Mouse (Mus musculus) CH12F3 (cell line): Measurements from ENCODE around the gene Olfr1357.
"Not testable (repeated sequence)": the region's sequence is repeated elsewhere in the genome, so short reads cannot be mapped to it uniquely, and the experiment has no call there.

ENCODE experiments used
- in situ Hi-C: fragments of 300-500 bp; cut with MboI; formaldehyde crosslinking; loops from 2 replicates; pipeline ENCODE4 v1.14.3; 2020; ENCODE audit warnings: low sequenced_read_pairs

Gene Olfr1357

GRCm38 (mm10) chr10:78617974-78618373 is at the start of gene Olfr1357:
TSS of gene Olfr1357 (minus strand) at chr10:78618074.
- in situ Hi-C loops: no loop called here

GRCm38 (mm10) chr10:78666696-78667095 is 48.8 kb upstream of the Olfr1357 start:
- in situ Hi-C loops: not testable (repeated sequence)

GRCm38 (mm10) chr10:78664546-78664945 is 46.7 kb upstream of the Olfr1357 start:
- in situ Hi-C loops: no loop called here

DNA sequence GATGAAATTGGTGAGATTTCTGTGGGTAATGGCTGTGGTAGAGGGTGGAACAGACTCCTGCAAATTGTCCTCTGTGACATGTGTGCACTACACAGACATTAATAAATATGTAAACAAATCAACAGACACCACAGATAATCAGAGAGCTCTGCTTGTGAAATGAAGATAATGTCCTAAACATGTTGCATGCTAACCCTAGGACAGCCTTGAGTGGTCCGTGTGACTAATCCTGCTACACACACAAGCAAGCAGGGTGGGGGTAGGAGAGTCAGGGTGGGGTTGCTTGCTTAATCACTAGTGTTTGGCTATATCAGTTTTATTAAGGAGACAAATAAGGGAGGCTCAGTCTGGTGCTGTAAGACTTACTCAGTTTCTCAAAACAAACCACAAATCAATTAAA is 43.3 kb upstream of the Olfr1357 start:
- in situ Hi-C loops: no loop called here

GRCm38 (mm10) chr10:78632311-78632710 is 14.4 kb upstream of the Olfr1357 start:
- in situ Hi-C loops: no loop called here

DNA sequence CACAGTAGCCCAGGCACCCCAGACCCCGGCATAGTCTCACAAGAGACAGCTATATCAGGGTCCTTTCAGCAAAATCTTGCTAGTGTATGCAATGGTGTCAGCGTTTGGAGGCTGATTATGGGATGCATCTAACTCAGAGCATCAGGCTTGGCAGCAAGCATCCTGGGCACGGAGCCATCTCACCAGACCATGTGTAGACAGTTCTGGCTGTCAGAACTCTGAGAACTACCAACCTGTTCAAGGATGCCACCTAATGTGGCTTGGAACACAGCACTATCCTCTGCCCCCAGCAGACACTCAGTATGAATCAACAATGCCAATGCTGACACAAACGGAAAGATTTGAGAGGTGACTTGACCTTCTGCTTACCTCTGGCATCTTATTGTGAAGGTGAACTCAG is 12.3 kb upstream of the Olfr1357 start:
- in situ Hi-C loops: no loop called here

DNA sequence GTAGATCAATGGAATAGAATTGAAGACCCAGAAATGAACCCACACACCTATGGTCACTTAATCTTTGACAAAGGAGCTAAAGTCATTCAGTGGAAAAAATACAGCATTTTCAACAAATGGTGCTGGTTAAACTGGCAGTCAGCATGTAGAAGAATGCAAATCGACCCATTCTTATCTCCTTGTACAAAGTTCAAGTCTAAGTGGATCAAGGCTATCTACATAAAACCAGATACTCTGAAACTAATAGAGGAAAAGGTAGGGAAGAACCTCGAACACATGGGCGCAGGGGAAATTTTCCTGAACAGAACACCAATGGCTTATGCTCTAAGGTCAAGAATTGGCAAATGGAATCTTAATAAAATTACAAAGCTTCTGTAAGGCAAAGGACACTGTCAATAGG is 5.3 kb upstream of the Olfr1357 start:
- in situ Hi-C loops: not testable (repeated sequence)

GRCm38 (mm10) chr10:78607602-78608001 is 10.3 kb downstream of the Olfr1357 start:
- in situ Hi-C loops: no loop called here

GRCm38 (mm10) chr10:78605080-78605479 is 12.8 kb downstream of the Olfr1357 start:
- in situ Hi-C loops: no loop called here

DNA sequence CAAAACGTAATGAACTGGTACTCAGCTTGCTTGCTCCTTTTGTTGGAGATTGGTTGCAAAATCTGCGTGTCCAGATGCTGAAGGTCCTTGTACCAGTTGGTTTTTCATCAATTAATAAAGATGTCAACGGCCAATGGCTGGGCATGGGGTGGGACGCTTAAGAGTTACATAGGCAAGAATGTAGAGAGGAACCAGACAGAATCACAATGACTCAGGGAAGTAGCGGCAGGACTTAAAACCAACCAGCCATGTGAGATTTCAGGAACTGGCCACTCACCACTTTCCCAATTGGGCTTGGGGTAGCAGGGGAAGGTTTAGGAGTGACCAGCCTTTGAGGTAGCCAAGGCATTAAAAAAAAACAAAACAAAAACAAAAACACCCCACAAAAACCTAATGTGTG is 18.0 kb downstream of the Olfr1357 start:
- in situ Hi-C loops: no loop called here

DNA sequence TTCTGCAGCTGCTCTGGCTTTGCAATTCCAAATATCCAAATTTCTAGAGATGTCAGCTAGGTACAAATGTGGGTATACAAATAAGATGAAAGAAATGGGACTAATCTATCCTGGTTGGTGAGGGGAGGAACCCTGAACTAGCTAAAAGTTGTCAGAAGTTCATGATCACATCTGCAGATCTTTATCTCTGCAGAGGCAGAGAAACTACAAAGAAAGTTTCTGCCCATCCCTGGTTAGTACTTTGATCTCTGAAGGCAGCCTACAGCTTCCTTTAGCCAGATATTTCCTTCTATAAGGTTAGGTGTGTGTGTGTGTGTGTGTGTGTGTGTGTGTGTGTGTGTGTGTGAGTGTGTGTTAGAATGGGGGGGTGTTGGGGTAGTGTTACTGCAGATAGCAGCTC is 23.3 kb downstream of the Olfr1357 start:
- in situ Hi-C loops: no loop called here

DNA sequence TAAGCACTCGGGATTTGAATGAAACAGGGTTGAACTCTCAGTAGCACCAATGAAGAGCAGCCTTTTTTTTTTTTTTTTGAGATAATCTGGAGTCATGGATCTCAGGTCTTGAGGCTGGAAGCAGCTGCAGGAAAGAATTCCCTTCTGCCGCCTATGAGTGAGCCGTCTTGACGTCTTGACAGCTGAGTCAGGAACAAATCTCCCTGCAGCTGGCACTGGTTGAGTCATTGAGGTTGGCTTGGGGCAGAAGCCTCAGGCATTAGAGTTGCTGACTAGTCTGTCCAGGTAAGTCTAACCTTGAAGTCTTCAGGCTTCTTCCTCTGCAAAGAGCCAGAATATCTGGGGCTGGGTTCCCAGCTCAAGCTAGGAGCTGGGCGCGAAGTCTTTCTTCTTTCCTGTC is 23.7 kb downstream of the Olfr1357 start:
- in situ Hi-C loops: no loop called here

DNA sequence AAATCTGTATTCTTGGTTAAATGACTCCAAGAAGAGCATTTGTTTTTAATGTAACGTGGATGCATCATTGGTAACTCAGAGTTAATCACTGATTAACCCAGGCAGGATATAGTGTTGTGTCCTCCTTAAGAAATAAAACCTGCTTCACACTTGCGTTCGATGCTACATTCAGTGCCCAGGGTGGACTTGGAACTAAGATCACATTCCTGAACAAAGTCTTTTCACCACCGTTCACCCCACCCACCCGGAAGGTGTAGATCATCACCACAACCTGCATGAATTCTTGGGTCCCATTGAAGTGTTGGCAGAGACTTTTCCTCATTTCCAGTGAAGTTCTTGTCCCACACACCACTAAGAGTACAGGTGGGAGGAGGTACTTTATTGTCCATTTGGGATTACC is 24.1 kb downstream of the Olfr1357 start:
- in situ Hi-C loops: no loop called here

GRCm38 (mm10) chr10:78592856-78593379 is 25.0 kb downstream of the Olfr1357 start:
- in situ Hi-C loops: no loop called here

GRCm38 (mm10) chr10:78591406-78592328 is 26.2 kb downstream of the Olfr1357 start, which contains the start of gene Syde1:
TSS of gene Syde1 (minus strand) at chr10:78591964.
- in situ Hi-C loops: no loop called here

- in situ Hi-C loops: no loop called here
Observed at GRCm38 (mm10) chr10:78590744-78591143, 27.1 kb downstream of the Olfr1357 start.

DNA sequence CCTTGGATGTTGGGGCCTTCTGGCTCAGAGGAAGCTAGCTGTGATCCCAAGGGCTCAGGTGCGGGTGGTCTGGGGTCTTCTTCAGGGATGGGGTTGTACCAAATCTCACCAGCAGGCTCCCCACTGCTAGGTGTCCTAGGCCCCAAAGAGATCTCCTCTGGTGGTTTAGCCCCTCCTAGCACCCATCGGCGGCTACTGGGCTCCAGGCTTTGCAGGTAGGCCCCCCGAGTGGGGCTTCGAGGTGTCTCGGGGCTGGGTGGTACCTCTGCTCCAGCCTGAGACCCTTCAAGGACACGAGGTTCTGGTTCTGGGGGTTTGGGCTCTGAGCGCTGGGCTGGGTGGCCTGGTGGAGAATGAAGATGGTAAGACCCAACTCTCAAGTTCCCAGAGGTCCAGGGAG is 28.0 kb downstream of the Olfr1357 start:
- in situ Hi-C loops: no loop called here

DNA sequence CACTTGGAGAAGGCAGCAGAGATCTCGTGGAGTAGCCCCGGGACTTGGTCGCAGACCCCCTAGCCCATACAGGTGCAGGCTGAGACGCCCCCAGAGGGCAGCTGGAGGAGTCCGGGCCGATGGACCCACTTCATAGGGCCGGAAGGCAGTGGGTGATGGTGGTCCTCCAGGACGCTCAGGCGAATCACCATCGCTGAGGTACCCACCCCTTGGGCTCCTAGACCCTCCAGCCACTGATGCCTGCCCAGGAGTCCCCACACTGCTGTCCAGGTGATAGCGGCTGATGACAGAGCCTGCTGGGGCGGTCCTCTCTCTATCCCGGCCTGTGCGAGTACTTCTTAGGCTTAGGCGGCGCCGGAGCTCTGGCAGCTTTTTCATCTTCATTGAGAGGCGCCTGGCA is 28.6 kb downstream of the Olfr1357 start:
- in situ Hi-C loops: no loop called here

DNA sequence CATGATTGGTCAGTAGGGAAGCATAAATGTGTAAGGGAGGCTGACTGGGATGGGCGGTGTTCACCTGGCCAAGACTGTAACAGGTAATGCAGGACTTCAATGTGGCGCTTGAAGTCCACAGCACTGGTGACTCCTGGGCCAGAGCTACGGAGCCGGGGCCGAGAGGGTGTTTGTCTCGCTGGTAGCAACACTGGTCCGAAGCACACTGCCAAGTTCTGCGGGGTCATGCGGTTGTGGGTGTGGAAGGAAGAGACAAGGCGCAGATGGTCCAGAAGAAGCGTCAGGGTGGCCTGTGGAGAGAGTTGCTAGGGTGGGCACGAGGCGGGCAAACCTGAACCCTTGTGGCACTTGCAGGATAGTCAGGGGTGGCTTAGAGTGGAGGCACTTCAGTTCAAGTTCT is 31.8 kb downstream of the Olfr1357 start:
- in situ Hi-C loops: no loop called here

DNA sequence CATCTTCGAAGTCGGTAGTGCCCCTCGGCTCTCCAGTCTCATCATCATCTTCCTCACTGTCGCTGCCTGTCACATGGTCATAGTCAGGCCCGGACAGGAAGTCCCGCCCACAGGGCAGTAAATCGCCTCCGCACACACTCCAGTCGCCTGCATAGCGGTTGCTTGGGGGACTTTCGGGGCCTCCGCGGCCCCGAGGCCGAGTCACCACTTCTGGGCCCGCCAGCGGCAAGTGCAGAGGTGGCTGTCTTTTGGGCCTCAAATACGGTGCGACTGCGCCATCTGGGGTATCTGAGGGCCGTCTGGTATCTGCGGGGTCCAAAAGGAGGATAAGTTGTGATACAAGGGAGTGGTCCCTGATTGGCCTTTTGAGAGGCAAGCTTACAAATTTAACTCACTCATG is 32.3 kb downstream of the Olfr1357 start:
- in situ Hi-C loops: no loop called here

DNA sequence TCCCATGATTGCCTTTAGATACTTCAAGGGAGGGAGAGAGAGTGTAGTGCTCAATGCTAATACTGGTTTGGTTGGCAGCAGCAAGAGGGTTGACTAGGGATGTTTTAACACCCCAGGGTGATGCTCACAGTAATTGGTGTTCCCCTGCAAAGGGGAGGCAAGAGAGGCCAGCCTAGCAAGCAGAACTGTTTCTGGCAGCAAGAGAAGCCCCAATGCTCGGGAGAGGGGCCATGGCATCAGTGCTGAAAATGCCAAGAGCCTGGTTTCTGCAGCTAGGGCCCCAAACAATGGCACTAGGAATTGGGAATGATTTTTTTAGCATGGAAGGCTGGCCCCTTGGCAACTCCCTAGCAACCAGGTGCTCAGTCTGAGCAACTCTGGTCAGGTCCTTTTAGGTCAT is 32.9 kb downstream of the Olfr1357 start:
- in situ Hi-C loops: no loop called here

DNA sequence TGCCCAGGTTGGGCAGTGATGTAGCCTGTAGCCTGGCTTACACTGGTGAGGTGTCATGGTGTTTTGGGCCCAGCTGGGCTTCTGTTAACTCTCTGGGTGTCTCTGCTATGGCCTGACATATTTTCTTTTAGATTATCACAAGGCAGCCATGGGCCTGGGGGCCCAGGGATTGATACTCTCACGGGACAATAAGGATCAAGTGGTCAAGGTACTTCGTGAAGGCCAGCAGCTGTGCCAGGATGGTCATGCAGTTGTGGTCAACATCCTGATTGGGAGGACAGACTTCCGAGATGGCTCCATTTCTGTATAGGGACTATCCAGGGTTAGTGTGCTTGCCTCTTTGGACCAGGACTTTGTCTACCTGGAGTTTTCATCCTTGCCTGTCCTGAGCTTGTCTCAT is 33.9 kb downstream of the Olfr1357 start:
- in situ Hi-C loops: no loop called here
